Mouse (Mus musculus): Measurements from ENCODE around the gene Rnf43.

GRCm38 (mm10) chr11:87720324-87720723, 57.8 kb downstream of the Rnf43 start:
- TF ChIP-seq CTCF (IDR thresholded peaks at IDR 0.05; ENCODE audit: extremely low read depth, insufficient read length, insufficient replicate concordance, low read depth, low read length) (no peak), POLR2A (IDR thresholded peaks at IDR 0.05; ENCODE audit: low read depth, low read length) (no peak)
